Mouse (Mus musculus) spleen, embryonic (tissue): ENCODE measurements around the gene Slc5a2.

Experiments used
- CTCF ChIA-PET: fragments of 350-600 bp; sonication (Branson Sonifier 250); formaldehyde crosslinking; loops from one replicate; lab custom pipeline; 2022; lab: Charles Lee

The Slc5a2 gene

DNA sequence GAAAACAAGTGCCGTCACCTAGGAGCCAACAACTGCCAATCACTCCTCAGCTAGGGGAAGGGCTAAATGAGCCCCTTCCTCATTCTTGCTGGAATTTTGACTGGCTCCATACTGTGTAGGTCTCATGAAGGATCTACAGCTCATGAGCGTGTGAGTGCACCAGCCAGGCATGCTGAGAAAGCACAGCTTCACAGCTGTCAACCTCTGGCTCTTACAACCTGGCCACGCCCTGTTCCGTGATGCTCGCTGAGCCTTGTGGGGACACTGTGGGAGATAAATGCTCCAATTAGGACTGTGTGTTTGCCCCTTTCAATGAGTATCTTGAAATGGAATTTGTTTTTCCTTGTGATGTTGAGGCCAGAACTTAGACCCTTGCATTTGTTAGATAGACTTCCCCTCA, 15.5 kb upstream of the Slc5a2 start:
- CTCF ChIA-PET, result no interaction called here

DNA sequence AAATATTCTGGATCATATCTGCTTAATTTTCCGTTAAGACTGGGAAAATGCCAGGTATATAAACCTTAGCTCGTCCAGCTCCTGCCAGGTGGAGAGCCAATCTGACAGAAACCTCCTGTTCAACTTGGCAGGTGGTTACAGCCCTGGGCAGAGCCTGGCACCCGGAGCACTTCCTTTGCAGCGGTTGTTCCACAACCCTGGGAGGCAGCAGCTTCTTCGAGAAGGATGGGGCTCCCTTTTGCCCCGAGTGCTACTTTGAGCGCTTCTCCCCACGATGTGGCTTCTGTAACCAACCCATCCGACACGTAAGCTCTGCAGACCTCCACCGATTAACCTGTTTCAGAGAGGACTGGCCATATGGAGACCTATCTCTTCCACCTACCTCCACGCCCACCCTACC, 13.5 kb upstream of the Slc5a2 start:
- CTCF ChIA-PET, result no interaction called here

DNA sequence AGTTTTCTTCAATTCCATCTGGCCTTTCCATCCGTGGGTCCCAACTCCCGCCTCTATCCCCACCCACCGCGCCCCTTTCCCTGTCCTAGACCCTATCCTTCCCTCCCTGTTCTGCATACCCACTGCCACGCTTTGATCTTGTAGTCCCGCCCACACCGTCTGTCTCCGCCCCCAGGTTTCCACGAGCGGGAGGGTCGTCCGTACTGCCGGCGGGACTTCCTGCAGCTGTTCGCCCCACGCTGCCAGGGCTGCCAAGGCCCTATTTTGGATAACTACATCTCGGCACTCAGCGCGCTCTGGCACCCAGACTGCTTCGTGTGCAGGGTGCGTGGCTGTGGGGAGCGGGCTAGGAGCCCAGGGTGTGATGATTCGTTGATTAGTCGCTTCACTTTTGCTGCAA, 12.8 kb upstream of the Slc5a2 start:
- CTCF ChIA-PET, result no interaction called here

DNA sequence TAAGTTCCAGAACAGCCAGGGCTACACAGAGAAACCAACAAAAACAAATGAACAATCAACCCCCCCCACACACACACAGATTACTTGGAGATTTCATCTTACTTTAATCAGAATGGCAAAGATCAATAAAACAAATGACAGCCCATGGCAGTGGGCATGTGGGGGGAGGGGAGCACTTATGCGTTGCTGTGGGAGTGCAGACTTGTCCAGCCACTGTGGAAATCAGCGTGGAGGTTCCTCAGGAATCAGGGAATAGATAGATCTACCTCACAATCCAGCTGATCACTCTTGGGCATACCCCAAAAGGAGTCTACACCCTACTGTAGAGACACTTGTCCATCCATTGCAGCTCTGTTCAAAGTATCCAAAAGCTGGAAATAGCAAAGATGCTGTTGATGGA, 10.5 kb upstream of the Slc5a2 start:
- CTCF ChIA-PET, result no interaction called here

DNA sequence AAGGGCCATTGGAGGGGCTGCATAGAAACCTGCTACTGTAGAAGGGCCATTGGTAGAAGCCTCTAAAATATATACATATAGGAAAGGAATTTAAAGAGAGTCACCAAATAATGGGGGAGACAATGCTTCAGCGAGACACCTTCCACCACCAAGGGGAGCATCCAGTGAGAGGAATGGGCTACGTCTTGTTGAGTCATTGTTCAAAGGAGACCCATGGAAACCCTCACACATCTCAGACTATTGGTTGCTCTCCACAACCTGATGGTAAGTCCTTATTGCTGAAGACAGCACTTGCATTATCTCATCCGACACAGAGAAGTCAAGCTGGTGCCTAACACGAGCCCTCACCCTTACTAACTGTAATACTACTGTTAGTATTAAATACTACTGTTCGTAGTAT, 9.7 kb upstream of the Slc5a2 start:
- CTCF ChIA-PET, result no interaction called here

DNA sequence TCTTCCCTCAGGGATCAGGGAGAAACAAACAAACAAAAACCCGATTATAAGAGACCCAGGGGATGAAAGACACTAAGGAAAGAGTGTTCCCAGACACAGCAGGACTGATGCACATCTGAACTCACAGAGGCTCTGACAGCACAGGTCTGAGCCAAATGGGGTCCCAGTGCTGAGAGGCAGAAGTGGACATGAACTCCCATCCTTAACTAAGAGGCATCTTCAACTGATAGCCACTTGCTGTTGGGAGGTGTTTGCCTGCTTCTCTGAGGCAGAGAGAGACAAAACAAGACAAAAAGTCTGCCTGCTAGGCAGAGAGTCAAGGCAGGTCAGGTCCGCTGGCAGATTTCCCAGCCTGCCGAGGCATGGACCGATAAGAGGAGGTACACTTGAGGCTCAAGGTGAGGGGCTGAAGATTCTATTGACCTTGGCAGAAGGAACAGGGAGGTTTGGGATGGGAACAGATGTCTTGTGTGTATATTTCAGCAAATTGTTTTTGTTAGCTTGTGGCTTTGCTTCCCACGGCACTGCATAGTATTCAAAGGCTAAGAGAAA, 8.6 kb upstream of the Slc5a2 start:
- CTCF ChIA-PET, result no interaction called here

DNA sequence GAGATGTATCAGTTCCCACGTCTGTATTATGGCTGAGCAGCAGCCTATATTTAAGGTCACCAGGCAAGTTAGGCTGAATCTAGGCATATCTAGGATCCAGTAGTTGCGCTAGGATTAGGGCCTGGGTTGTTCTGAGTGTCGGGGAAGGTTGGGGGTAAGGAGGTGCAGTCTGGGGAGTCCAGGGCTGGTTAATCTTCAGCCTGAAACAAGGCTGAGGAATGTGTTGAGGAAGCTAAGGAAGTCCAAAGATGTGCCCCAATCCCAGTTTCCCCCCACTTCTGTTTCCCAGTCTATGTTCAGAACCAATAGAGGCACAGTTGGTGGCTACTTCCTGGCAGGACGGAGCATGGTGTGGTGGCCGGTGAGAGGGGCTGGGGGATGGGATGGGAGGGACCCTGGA, 599 bp downstream of the Slc5a2 start:
- CTCF ChIA-PET, result no interaction called here

DNA sequence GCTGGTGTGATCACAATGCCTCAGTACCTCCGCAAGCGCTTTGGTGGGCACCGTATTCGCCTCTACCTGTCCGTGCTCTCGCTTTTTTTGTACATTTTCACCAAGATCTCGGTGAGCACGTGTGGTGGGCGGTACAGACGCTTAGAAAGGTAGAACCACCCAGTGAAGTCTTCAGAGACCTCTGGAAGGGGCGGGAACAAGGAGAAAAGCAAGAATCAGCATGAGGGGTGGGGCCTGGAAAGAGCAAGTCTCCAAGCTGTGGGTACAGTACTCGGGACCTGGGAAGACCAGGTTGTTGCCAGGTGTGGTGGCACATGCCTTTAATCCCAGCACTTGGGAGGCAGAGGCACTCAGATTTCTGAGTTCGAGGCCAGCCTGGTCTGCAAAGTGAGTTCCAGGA, 1.9 kb downstream of the Slc5a2 start:
- CTCF ChIA-PET, result no interaction called here

DNA sequence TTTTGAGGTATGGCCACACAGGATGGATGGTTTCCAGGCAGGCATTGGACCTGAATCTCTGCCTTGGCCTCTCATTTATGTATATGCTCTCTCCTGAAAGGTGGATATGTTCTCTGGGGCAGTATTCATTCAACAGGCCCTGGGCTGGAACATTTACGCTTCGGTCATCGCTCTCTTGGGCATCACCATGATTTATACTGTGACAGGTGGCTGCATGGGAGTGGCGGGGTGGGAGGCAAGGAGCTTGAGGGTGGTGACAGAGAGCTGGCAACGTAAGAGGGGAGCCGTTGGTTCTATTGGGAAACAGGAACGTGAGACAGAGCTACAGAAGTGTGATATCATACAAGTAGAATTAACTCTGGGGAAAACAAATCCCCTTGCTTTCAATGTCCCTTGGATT, 2.4 kb downstream of the Slc5a2 start:
- CTCF ChIA-PET, result no interaction called here

DNA sequence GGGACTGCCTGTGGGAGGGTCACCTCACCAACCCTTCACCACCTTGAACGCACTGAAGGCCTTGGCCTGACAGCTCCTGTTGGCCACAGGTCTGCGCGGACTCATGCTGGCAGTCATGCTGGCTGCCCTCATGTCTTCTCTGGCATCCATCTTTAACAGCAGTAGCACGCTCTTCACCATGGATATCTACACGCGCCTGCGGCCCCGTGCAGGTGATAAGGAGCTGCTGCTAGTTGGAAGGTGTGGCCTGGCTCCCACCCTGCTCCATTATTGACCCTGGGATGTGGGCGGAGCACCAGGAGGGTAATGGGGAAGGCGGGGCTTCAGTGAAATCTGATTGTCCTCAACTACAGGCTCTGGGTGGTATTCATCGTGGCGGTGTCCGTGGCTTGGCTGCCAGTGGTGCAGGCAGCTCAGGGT, 5.0 kb downstream of the Slc5a2 start:
- CTCF ChIA-PET, result no interaction called here

DNA sequence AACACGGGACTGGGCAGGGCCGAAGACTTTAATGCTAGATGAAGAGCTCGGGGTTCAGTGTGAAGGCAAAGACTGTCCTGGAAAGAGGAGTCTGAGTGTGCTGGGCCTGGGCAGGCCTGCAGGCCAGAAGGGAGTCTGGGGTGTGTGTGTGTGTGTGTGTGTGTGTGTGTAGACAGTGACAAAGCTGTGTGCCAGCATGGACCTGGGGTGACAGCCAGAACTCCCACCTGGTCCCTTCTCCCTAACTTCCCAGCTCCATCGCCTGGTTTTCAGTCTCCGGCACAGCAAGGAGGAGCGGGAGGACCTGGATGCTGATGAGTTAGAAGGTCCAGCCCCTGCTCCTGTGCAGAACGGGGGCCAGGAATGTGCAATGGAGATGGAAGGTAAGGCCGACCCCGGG, 6.0 kb downstream of the Slc5a2 start:
- CTCF ChIA-PET, result no interaction called here

DNA sequence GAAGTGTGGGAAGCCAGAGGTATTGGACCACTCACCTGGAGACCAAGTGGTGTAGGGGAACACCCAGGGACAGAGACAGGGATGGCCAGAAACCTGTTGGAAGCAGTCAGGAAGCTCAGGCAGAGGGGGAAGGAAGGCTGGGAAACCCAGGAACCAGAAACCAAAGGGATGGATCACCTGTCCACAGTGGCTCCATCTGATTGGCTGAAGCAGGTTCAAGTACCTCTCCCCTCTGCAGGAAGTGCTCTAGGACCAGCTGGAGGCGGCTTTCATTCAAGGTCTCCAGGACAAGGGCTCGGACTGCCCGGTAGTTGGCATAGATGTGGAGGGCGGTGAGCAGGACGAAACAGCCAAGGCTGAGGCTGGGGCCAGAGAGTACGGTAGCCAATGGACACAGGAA, 10.6 kb downstream of the Slc5a2 start:
- CTCF ChIA-PET, result interaction anchor here (0.5 kb wide), 1 partner anchor 67 kb away, joined by 13 read pairs; no protein-coding TSS in a partner anchor

DNA sequence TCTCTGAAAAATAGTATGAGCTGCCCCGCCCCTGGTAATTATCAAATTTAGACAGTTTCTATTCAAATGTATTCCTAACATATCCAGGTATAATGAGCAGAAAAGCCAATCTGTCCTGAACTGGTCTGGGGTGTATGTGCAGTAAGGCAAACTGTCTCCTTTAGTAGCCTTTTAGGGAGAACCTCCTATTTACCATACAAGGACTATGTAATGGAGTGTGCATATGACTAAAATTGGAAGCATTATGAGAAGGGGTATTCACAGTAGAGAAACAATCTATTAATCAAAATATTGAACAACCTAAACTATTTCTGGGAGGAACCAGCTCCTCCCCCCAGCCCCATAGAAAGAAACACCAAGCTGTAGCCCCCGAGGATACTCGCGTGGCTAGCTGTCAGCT, 14.3 kb downstream of the Slc5a2 start:
- CTCF ChIA-PET, result no interaction called here

DNA sequence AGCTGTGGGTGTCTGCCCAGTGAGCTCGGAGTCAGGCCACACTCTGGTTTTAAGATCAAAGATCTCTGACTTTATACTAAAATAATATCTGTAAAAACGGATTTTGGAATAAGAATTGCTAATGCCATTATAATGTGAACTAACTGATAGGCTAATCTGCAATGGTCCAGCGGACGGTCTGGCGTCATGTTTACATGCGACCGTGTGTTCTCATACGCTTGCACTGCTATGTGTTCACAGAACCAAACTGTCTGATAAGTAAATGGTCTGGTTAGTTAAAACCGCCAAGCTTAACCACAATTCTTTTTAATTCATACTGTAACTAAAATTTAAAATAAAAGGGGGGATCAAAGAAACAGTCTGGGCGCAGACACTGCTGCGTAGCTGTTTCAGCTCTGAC, 16.3 kb downstream of the Slc5a2 start:
- CTCF ChIA-PET, result no interaction called here

DNA sequence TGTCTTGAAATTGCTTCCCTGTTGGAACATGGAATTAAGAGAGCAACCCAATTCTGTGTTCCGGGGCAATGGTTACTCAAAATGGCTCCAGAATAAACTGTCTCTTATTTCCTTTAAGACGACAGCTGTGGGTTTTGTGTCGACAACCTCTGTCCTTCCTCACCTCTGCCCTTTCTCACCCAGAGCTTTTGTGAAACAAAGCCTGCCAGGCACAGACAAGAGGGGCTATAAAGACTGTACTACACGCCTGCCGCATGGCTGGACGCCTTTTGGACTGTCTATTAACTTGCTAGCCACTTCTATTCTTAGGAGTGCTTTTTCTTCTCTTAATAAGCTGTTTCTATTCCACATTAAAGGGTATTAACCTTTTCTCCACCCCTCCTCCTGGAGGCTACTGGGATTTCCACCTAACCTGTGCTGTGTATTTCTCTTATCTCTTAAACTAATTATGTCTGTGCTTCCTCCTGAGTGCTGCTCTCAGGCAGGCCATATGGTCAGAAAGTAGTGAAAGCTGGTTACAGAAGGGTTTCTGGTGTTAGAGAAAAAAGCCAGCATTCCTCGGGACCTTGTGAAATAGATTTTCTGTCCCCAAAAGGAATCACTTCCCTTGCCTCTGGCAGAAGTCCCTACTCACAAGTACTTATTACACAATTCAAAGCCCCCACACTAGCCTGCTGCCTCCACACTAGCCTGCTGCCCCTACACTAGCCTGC, 17.2 kb downstream of the Slc5a2 start:
- CTCF ChIA-PET, result no interaction called here

DNA sequence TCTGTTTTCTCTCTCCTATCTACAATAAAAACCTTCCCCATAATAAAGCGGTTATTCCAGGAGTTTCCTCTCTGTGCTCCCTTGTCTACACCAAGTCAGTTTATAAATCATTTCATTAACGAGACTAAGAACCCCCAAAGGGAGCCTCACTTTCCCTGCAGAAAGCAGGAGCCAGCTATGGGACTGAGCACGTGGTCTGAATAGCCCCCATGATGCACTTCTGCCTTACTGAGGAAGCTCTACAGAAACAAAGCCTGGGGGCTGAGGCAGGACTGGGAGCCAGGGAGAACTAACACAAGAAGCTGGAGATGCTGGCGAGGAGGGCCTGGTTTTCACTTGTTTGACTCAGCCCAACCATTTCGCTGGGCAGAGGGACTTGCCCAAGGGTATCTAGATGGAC, 18.6 kb downstream of the Slc5a2 start:
- CTCF ChIA-PET, result no interaction called here

DNA sequence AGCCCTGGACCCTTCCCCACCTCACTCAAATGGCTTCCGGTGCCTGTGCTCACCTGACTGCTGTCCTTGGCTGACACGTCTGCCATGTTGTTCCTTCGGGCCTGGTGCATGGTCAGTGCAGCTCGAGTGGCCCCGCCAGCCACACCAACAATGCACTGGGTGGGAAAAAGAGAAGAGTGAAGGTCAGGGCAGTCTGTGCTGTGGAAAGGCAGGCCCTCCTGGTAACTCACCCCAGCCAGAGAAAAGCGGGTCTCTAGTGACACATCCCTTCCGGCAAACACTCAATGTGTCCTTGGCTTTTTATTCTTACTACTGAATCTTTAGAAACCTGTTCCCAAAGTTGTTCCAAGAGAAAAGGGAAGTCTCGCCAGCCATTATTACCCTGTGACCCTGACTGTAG, 19.6 kb downstream of the Slc5a2 start:
- CTCF ChIA-PET, result no interaction called here

DNA sequence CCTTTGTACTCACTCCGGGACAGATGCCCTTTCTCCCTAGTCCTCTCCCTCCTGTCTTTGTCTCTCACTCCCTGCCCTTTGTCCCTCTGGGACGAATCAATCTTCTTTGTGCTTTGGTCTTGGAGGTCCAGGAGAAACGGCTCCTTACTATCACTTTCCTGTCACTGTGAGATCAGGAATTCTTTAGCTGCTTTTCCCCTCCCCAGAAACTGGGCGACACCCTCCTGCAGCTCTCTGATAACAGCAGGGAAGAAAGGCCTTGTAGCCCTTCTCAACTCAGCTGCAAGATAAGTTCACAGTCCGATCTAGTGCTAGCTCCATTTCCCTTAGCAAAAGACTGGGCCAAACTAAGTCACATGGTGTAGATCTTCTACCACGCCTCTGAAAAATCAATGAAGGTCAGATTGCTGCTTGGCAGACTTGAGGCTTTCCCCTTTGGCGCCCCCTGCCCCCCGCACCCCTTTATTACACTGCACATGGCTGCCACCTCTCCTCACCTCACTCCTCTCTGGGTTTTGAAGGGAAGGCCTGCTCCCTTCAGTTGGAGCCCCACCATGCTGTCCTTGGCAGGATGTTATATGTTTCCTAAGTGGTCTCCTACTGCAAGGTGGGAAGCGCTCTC, 23.6 kb downstream of the Slc5a2 start:
- CTCF ChIA-PET, result no interaction called here

DNA sequence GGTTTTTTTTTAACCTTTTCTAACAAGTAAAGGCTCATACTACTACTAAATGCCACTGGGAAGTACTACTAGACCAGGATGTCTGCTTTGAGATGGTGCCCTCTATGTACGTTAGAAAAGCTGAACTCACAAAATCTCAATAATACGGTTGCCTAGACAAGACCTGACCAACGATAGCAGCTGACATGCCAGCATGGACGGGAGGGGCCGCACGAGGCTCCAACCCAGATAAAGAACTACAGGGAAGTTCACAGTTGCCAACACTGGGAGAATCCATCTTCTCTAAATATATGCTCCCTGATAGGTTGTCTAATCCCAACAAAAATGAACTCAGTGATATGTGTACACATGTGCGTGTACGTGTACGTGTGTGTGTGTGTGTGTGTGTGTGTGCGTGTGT, 29.3 kb downstream of the Slc5a2 start:
- CTCF ChIA-PET, result no interaction called here

DNA sequence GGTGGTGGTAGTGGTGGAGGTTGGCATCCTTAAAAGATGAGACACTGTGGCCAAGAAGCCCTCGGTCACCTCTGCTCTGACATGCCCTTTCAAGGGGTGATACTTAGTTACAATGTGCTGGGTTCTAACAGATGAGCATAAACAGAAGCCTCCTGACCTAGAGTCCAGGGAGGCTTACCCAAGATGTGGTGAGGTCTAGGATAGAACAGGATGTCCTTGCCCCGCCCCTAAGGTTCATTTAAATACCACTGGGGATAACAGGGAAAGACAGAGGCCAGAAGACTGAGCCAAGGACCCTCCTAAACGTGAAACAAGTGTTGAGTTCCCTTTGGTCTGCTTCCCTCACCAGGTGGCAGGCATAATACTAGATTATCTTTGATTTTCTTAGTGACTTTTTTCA, 31.1 kb downstream of the Slc5a2 start:
- CTCF ChIA-PET, result no interaction called here

DNA sequence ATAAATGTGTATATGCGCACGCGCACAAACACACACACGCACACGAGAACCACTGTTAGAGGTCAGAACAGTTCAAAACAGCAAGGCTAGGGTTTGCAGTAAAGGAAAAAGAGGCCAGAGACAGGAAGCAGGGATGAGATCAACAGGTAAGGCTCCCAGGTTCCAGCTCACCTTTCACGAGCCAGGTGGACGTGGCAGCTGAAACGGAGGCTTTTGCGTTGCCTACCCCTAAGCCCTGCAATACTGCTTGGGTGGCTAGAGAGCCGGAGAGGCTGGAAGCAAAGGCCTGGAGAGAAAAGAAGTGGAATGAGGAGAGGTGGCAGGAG, 31.8 kb downstream of the Slc5a2 start:
- CTCF ChIA-PET, result no interaction called here

DNA sequence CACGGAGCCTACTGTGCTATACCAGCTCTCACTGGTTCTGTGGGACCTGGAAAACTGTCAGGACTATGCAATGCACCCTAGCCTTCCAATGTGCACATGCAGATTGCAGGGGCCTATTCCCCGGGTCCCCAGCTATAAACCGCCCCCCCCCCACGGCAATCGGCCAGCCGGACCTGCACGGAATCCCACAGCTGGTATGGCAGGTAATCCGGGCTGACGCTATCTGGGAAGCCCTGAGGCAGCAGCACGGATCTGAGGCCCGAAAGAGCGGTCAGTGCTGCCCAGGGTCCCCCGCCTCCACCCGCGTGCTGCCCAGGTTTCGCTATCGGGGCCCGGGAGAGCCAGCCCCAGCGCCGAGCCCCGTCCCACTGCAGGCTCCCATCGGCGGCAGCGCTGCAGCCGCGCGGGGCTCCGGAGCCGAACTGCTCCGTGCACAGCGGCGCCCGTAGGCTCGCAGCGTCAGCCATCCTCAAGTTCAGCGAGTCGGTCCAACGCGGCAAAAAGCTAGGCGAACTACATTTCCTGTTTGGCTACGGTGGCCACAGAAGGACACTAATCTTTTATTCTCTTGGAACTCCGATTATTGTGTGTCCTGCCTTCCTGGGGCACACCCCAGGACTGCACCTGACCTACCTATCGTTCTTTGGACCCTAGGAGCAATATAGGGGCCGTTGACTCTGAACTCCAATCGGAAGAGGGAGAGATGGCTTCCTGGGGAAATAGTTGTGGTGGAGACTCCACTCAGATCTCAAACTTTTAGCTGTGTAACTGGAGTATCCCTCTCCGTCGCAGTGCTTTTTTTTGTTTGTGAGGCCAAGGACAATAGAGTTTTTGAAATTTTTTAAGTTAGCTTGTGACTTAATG, 32.4 kb downstream of the Slc5a2 start, which contains the start of gene BC017158:
TSS of gene BC017158 (minus strand) at position 554 of the 864 bp plus-strand sequence.
- CTCF ChIA-PET, result no interaction called here
